Mouse (Mus musculus) adrenal gland, postnatal 14 days (tissue): Measurements from ENCODE around the gene Alkbh1. TPM values are rescaled to one million over a fixed set of nuclear protein-coding genes. Genes with fewer than 3 reads are reported as not detected.
A peak's percentile ranks its signal among the peaks of the same experiment; 100 is the strongest.
"Not testable (repeated sequence)": the region's sequence is repeated elsewhere in the genome, so short reads cannot be mapped to it uniquely, and the experiment has no call there.

Experiments
- DNase-seq: peaks from one replicate; pipeline ENCODE4 v3.0.0; 2021; ENCODE audit warnings: mixed read lengths
- long read RNA-seq, 2 experiments: library from polyadenylated mRNA; stranded (forward); transcript quantifications; one replicate each; pipeline ENCODE4 v2.0.0; 2021
- total RNA-seq: library from RNA; stranded (reverse); gene quantifications from 2 replicates; pipeline ENCODE4 v1.2.3, GENCODE M21; 2021

Gene Alkbh1
- total RNA-seq = 21.7 and 23.6 TPM in 2 replicates
- long read RNA-seq, experiment 1, transcript Alkbh1-209 (6 exons, 3,857 nt) = major isoform, 5 of 20 reads
- long read RNA-seq, experiment 1, partial matches to known transcripts = 0 of 20 reads
- long read RNA-seq, experiment 1, other reads (novel, unspliced or antisense) = 5 of 20 reads
- long read RNA-seq, experiment 2, transcript Alkbh1-209 (6 exons, 3,857 nt) = major isoform, 9 of 17 reads
- long read RNA-seq, experiment 2, partial matches to known transcripts = 1 of 17 reads
- long read RNA-seq, experiment 2, other reads (novel, unspliced or antisense) = 3 of 17 reads

DNA sequence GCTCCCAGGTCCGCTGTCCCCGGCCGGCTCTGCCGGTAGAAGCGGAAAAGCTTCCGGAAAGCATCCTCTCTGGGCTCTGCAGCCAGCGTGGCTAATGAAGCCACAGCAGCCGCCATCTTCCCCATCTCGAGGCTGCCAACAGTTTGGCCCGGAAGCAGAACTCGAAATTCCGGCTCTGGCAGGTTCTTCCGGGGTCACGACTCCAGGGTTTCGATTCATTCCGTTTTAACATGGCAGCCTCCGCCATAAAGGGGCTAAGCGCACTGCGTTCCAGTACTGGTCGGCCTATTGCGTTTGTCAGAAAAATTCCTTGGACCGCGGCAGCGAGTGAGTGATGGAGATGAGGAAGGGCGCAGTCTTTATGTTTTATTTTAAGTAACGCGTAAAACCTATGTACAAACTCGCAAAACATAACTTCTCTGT is at the start of gene Alkbh1, which contains the start of gene Slirp:
Gene Alkbh1 (minus strand): TSS at position 318 of the 423 bp plus-strand sequence.
Gene Slirp (plus strand): TSS at position 197 of the 423 bp plus-strand sequence.
- DNase-seq = peak; percentile 94

DNA sequence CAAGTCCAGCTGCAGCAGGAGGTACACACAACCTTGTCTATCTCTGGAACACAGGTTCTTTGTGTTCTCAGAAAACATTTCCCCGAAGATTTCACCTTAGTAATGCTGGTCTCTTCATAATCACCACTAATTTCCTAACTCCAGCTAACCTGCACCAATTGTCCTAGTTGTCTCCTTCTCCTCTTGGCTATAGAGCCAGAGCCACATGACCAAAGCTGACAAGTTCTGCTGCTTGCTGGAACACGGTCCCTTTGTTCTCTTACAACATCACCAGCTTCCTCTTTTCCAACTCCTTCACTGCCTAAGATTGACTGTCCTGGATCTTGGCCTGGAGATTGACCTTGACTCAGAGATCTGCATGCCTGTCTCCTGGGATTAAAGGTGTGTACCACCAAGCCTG is 44.9 kb upstream of the Alkbh1 start:
- not testable (repeated sequence) for DNase-seq

GRCm38 (mm10) chr12:87482482-87482881 is 38.7 kb upstream of the Alkbh1 start:
- DNase-seq = not testable (repeated sequence)

DNA sequence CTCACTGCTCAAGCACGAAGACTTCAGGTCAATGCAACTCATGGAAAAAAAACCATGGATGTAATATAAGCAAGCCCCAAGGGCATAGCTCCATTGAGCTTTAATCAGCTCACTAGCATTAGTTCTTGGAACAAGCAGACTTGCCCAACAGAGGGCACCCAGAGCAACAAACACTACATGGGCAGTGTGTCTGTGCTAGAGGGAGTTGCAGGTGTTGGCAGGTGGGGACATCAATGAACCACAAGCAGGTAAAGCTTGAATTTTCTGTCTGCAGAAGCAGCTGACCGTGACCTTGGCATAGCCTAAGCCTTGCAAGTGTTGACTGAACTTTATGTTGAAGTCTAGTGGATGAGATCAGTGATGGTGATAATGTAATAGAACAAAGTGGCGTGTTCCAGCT is 30.9 kb upstream of the Alkbh1 start:
- DNase-seq = no peak

DNA sequence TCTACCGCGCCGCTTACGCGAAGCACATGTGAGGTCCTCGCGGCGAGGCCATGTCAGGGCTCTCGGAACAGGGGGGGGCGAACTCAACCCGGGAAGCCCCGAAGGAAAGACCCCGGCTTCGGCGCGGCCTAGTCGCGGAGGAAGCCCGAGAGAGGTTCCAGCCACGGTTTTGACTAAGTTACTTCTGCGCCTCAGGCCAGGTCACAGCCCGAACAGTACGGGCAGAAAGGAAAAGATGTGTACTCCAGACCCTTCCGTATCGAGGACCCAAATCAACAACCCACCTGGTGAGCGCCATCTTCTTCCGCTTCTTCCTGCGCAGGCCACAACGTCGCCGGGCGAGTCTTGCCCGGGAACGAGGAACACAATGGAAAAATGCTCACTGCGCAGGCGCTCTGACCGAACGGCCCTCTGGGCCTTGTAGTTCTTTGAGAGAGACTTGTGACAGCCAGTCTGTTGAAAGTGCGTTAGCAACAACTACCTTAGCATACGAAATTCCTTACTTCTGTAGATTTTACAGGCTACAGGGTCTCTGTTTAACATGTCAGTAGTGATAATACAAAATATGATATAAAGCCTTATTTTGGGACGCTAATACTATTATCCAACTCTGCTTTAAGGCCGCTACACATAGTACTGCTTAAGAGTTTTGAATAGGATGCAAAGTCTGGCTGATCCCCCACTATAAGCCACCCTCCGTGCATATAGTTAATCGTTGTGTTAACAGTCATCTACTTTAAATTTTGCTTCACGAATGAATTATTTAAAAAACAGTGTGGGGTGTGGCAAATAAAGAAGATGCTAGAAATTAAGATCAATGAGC is 28.4 kb upstream of the Alkbh1 start, which contains the start of gene Snw1:
Gene Snw1 (minus strand): TSS at position 311 of the 823 bp plus-strand sequence.
- DNase-seq = peak; percentile 96

GRCm38 (mm10) chr12:87471421-87471963 is 27.7 kb upstream of the Alkbh1 start:
- DNase-seq = no peak

GRCm38 (mm10) chr12:87470263-87471136 is 26.7 kb upstream of the Alkbh1 start:
- DNase-seq = peak; percentile 44

GRCm38 (mm10) chr12:87464678-87465297 is 21.0 kb upstream of the Alkbh1 start:
- no peak for DNase-seq

- DNase-seq = no peak
These were observed 5.6 kb upstream of the Alkbh1 start for GRCm38 (mm10) chr12:87449456-87449855.

GRCm38 (mm10) chr12:87444211-87444610 is 394 bp upstream of the Alkbh1 start:
- no peak for DNase-seq

DNA sequence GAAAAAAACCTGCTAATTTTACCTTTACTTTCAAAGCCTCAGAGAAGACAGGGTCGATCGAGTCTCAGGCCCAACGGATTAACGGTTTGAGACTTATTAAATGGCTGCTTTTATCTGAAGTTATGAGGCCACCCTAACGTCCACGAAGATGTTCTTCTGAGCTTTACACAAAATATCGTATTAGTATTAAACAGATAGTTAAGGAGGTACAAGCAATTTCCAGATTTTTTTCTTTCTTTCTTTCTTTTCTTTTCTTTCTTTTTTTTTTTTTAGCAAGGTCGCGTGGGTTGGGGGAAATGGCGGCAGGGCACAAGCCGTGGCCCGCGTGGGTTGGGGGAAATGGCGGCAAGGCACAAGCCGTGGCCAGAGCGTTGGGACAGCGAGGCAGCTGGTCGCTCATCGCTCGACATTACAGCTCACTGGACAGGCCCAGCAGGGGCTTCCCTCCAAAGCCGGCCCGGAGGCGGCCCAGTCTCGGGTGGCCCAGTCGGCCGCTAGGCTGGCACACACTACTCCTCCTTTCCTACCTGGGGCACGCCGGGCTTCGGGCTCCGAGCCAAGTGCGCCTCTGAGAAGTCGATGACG is 610 bp downstream of the Alkbh1 start:
- no peak for DNase-seq

GRCm38 (mm10) chr12:87442177-87443114 is 1.4 kb downstream of the Alkbh1 start:
- DNase-seq = no peak

DNA sequence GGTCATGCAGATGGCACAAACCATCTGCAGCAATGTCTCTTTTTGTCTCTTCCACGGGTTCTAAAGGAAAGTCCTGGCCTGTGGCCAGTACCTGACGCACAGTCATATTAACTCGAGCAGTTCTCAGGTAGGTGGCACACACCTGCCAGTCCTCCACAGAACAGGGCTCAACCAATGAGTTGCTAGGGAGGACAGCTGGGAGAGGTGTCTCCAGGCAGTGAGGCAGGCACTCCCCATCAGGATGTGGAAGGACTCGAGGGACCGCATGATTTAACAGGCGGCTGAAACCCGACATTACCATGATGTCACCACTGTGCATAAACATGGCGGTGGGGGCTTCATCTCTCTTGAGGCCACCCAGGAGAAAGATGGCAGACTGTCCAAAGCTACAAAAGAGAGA is 14.9 kb downstream of the Alkbh1 start:
- DNase-seq = no peak

GRCm38 (mm10) chr12:87428295-87428694 is 15.5 kb downstream of the Alkbh1 start:
- no peak for DNase-seq

- DNase-seq = no peak
These were observed 17.3 kb downstream of the Alkbh1 start for GRCm38 (mm10) chr12:87426354-87427031.

- no peak for DNase-seq
These were observed 19.3 kb downstream of the Alkbh1 start for GRCm38 (mm10) chr12:87424516-87424915.

DNA sequence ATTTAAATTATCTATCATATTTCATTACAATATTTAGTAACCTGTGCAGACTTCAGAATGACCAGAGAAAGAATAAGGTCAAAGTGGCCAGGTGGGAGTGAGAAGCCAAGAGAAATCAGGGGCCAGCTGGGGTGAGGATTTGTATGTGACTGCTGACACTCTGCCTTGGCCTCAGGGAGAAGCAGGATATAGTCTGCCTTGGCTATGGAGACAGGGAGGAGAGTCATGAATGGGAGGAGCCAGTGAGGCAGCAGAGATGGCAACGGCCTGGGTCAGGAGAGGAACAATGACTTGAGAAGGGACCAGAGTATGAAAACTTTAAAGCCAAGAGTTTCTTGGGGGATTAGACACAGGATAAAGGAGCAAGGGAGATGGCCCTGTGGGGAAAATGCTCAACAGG is 20.1 kb downstream of the Alkbh1 start:
- no peak for DNase-seq

GRCm38 (mm10) chr12:87421708-87422507 is 21.9 kb downstream of the Alkbh1 start:
- no peak for DNase-seq
